Mouse (Mus musculus): ENCODE results near the gene Ift27.

DNA sequence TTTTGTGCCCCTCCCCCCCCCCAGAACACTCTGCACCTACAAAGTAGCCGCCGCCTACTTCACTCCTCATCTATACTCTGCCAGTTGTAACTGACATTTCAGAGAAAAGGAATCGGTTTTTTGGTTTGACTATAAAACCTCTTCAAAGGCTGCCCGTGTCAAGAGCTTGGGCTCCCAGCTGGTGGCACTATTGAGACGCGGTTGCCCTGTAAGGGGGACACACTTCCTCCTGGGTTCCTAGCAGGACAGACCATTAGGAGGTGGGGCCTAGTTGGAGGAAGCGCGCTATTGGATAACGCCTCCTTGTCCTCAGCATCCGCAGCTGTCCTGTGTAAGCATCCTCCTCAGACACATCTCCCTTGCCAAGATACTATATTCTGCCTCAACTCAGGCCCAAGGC, 10.9 kb upstream of the Ift27 start:
- TF ChIP-seq POLR2A (IDR thresholded peaks at IDR 0.05; ENCODE audit: control insufficient read depth, low read depth, low read length) = no peak
- peak; percentile 28; the same call in 1 of the 2 replicates for TF ChIP-seq CTCF (IDR thresholded peaks at IDR 0.05; ENCODE audit: control insufficient read depth, insufficient read depth, insufficient replicate concordance, low read depth, low read length)

Measured in testis, adult 2 months (tissue).